Mouse (Mus musculus) kidney, adult 18-20 months (tissue): ENCODE results near the gene Il17c.

Experiments
- DNase-seq: peaks from one replicate; pipeline ENCODE4 v3.0.0; 2021

The Il17c gene

DNA sequence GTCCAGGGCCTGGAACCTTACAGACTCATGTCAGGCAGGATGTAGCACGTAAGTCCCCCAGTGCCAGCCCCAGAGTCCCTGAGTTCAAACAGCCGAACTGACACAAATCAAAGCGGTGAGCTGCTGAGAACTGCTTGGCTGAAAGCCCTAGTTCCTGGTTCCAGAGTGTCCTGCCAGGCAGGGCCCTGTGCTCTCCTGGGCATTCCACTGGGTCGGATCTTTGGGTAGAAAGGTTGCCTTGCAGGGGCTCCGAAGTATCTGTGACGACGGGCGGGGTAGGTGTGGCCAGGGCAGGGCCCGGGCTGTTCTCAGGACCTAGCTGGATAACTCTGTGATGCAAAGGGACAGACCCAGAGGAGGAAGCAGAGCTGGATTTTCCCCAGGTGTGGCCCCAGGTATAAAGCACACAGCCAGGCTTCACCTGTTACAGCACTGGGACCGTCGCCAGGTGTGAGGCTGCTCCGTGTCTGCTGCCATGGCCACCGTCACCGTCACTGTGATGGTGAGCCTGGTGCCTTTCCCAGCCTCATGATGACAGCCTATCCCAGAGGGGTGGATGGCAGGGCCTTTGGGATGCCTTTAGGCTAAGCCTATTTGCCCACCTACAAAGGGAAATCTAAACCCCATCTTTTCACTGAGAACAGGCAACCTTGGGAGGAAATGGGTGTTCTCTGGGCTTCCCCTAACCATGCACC lies at the start of gene Il17c:
Gene Il17c (plus strand): TSS at position 645 of the 695 bp plus-strand sequence.
- peak; percentile 36 for DNase-seq

DNA sequence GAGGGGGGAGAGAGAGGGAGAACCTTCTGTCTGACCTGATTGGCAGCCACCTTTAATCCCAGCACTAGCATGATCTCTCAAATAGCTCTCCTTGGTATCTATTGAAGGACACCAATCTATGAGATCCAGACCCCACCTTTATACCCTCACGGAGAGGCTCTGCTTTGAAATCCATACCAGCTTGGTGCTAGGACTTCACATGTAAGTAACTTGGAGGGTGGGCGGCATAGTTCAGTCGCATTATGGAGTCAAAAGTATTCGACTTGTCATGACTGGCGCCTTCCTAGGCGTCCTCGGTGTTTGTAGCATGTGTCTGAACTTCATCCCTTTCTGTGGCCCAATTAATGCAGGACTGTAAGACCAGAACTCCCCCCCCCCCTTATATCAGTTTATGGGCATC lies 46.5 kb upstream of the Il17c start:
- DNase-seq, result no peak

GRCm38 (mm10) chr8:122375751-122376364 lies 46.0 kb upstream of the Il17c start:
- DNase-seq, result no peak

DNA sequence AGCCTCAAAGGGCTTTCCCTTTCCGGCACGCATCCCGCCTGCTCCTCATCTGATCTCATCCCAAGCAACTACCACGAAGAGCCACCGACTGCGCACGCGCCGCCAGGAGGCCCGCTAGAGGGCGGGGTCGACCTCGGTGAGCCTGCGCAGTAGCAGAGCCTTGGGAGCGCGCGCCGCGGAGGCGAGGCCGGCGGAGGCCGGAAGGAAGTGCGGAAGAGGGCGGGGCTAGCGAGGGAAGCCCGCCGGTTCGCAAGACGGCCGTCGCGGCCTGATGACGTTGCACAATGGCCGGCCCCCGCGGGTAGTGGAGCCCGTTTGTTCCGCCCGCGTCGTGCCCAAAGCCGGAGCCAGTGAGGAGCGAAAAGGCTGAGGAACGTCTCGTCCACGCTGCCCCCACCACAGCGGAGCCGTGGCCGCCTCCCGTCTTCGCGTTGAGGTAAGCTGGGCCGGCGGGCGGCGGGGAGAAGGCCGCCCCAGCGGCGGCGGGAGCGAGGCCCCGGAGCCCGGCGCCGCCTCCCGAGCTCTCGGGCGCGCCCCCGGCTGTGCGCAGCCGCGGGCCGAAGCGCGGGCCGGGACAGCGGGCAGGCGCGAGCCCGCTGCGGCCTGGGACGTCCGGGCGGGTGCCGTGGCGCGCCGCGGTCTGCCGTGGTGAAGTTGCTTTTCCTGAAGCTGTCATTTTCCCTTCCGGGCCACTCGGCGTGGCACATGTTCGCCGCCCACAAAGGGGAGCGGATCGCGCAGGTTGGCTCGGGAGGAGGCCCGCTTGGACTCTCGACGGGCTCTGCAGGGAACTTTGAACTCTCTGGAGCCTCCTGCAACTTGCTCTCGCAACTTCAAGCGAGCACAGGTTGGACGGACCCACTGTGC lies 45.2 kb upstream of the Il17c start, which contains the start of gene Zc3h18:
Gene Zc3h18 (plus strand): TSS at position 245 of the 867 bp plus-strand sequence.
- DNase-seq, result peak; percentile 99

GRCm38 (mm10) chr8:122383039-122383438 lies 38.8 kb upstream of the Il17c start:
- DNase-seq, result no peak

- DNase-seq, result no peak
Observed at GRCm38 (mm10) chr8:122389357-122389756, 32.5 kb upstream of the Il17c start.

- DNase-seq, result no peak
Observed at GRCm38 (mm10) chr8:122390758-122391157, 31.1 kb upstream of the Il17c start.

DNA sequence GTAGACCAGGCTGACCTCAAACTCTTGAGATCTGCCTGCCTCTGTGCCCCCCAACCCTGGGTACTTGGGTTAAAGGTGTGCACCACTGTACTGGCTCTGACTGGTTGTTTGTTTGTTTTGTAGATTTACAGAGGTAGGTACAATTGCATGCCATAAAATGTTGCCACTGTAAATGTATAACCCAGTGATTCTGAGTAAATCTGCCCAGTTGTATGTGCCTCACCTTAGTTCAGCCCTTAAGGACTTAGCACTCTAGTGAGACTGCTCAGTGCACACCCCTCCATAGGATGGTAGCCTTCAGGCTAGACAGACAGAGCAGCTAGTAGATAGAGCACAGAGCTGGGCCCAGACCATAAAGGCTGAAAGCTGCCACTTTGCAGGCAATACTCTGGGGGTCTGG lies 28.1 kb upstream of the Il17c start:
- no peak for DNase-seq

- DNase-seq, result no peak
Observed at GRCm38 (mm10) chr8:122395291-122395690, 26.5 kb upstream of the Il17c start.

DNA sequence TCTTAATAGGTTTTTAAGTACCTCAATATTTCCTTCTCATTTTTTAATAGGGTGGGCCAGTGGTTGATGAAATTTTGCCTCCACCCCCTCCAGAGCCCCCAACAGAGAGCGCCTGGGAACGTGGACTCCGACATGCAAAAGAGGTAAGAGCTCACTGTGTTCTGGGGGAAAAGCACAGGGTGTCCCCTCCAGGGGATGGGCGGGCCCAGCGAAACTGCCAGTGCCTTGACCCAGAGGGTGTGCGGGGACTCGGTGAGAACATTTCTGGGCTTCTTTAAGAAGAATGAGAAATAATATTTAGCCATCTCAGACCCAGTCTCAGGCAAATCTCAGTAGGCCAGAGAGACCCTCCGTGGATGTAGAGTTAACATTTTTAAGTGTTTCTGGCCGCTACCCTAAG lies 23.6 kb upstream of the Il17c start:
- DNase-seq, result no peak

GRCm38 (mm10) chr8:122405146-122405805 lies 16.5 kb upstream of the Il17c start:
- peak; percentile 48 for DNase-seq

DNA sequence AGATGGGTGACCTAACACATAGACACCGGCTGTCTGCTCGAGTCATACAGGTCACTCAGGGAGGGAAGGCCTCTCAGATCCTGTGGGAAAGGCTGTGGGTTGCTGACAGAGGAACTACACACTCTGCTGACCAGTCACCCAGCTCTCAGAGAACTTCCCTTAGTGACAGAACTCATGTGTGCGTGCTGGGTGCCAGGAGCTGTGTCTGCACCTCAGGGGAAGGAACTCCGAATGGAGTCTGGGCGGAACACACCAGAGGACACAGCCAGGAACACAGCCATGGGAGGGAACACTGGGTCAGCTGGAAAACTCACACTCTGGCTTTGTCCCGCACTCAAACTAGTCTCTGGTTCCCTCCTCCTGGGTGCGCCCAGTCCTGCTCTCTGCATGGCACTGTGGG lies 14.1 kb upstream of the Il17c start:
- DNase-seq, result no peak

- no peak for DNase-seq
Observed at GRCm38 (mm10) chr8:122414311-122414710, 7.5 kb upstream of the Il17c start.

GRCm38 (mm10) chr8:122415554-122415953 lies 6.3 kb upstream of the Il17c start:
- DNase-seq, result no peak

DNA sequence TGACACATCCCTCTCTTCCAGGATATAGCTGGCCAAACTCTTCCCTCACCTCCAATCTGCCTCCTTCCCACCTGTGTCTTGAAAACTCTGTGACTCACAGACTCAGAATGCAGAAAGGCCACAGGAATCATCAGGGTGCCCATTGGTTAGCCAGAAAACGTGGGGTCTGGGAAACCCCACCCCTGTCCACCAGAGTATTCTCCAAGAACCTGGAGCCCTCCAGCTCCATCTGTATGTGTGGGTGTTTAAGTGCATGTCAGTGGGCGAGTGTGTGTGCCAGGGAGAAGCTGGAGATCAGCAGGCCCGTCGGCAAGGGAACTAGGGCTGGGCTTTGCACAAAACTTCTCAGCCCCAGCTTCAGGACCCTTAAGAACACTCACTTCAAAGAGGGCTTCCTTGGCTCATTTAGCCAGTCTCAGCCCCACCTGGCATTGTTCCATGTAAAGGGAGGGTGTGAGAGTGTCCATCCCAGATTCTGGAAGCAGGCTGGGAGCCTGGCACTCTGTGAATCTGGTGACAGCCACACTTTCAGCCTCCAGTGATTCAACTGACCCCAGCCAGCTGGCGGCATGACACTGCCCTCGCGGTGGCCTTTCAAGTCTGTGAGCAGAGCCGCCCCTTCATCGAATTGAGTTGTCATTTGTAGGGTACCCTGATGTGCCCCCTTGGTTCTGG lies 1.8 kb upstream of the Il17c start:
- DNase-seq, result no peak

GRCm38 (mm10) chr8:122423217-122423616 lies 1.4 kb downstream of the Il17c start:
- no peak for DNase-seq

- peak; percentile 47 for DNase-seq
Observed at GRCm38 (mm10) chr8:122423659-122424058, 1.8 kb downstream of the Il17c start.

DNA sequence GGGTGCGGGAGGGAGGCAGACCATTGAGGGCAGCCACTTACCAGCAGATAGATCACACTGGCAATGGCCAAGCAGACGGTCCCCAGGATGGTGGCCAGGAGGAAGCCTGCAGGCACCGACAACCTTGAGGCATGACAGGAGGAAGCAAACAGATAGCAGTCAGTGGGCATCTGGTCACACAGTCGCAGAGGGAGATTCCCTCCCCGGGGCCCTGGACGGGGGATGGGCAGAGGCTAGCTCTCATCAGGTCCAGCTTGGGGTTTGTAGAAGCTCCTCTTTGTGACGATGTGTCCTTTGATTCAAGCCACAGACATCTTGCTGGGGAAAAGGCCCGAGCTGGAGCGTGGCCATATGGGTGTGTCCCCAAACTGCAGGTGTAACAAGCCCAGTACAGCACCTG lies 4.3 kb downstream of the Il17c start:
- DNase-seq, result no peak

DNA sequence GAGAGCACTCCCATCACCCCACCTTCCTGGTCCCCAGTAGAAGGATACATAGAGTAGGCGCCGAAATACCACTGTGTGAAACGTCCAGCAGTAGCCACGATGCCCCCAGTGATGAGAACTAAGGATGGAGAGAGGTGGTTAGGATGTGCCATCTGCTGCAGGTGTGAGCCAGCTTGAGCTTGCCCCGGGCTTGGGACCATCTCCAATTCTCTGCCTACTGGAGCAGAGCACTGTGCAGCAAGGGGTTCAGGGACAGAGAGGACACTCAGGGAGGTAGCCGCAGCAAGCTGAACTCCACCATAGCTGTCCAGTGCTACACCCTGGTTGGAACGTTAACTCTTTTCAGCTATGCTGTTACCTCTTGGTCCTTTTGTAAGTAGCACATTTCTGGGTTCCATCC lies 5.8 kb downstream of the Il17c start:
- no peak for DNase-seq

- DNase-seq, result no peak
Observed at GRCm38 (mm10) chr8:122428163-122428562, 6.3 kb downstream of the Il17c start.

- no peak for DNase-seq
Observed at GRCm38 (mm10) chr8:122430058-122430636, 8.3 kb downstream of the Il17c start.

DNA sequence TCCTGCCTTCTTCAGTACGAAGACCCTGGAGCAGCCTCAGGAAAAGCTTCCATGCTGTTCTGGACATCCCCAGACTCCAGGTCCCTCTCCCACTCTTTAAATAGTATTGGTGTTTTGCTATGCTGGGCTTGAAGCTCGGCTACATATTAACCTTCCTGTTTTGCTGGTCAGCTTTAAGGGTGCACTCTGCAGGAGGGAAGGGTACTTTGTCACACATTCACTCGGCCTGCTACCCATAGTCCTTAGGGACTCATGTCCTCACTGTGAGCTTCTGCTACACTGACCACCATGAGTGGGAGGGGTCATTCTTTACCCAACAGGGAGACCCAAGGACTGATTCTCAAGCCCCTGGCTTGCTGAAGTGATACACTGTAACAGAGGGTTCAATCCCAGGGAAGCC lies 8.8 kb downstream of the Il17c start:
- peak; percentile 53 for DNase-seq
